Mouse (Mus musculus): Measurements from ENCODE around the gene Erc2. TPM values are rescaled to one million over a fixed set of nuclear protein-coding genes. Genes with fewer than 3 reads are reported as not detected.

The Erc2 gene
- total RNA-seq, 2 experiments from 2014 or later, result 211 to 222 TPM

DNA sequence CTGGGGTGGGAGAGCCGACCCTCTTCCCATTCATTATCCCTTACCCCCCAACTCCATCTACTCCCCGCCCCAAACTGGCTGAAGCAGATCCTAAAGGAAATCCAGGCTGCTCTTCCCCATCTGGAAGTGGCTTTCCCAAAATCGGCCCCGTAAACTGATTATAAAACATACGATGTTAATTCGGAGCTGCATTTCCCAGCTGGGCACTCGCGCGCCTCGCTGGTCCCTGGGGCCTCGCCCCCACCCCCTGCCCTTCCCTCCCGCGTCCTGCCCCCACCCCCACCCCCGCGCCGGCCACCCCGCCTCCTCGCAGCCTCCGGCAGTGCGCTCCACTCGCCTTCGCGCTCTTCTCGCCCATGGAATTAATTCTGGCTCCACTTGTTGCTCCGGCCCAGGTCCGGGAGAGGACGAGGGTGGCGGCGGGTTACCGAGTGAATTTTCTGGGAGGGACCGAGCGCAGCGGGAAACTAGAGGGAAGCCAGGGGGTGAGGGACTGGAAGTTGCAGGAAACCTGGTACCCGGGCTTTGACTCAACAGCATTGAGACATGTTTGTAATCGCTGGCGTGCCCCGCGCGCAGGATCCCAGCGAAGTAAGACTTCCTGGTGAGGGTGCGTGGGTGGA, 888.9 kb downstream of the Erc2 start:
- peak; percentile 39 for DNase-seq
- intact Hi-C loops (cut with DNase I), result loop anchor here (10.0 kb wide), 1 partner anchor 564 kb away; no protein-coding TSS in a partner anchor

DNA sequence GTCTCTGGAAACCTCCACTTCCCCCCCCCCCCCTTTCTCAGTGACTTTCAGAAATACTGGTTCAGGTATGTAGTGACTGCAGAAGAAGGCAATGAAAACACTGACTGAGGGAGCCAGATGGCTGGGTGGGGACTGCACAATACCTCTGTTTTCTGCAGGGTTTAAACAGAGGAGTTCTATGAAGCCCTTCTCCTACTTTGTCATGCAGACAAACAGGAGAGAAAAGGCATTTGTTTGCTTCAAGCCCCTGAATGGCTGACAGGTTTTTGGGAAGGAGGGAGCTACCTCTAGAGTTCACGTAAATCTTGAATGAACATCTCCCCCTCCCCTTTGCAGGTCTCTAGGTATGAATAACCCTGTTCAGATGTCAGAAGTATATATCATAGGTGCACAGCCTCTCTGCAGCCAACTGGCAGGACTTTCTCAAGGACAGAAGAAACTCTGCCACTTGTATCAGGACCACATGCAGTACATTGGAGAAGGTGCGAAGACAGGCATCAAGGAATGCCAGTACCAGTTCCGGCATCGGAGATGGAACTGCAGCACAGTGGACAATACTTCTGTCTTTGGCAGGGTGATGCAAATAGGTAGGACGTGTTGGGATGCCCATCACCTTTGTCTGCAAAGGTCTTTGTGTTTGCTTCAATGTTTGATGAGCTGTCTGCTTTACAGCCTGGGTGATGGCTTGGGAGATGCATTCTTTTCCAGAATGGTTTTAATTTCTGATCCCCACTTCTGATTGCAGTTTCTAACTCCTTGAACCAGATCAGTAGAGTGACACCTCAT, 890.8 kb downstream of the Erc2 start:
- intact Hi-C loops (cut with DNase I), result loop anchor here (10.0 kb wide), 1 partner anchor 562 kb away; no protein-coding TSS in a partner anchor
- DNase-seq, result no peak

DNA sequence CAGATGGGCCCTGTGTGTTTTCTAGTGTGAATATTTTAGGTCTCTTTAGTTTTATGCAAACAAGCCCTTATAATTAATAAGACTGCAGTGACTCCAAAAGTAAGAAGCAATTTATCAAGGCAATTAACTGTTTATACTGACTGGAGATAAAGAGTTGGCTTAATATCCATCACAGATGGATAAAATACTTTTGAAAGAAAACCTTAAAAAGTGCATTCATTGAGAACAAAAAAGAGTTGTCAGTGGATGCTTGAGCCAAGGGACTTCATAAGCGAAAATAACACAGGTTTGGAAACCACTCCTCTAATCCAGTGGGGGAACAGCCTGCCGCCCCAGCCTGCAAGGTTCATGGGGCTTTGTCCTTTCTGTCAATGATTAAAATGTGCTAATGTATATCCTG, 891.9 kb downstream of the Erc2 start:
- no peak for DNase-seq
- intact Hi-C loops (cut with DNase I), result loop anchor here (10.0 kb wide), 1 partner anchor 561 kb away; no protein-coding TSS in a partner anchor

DNA sequence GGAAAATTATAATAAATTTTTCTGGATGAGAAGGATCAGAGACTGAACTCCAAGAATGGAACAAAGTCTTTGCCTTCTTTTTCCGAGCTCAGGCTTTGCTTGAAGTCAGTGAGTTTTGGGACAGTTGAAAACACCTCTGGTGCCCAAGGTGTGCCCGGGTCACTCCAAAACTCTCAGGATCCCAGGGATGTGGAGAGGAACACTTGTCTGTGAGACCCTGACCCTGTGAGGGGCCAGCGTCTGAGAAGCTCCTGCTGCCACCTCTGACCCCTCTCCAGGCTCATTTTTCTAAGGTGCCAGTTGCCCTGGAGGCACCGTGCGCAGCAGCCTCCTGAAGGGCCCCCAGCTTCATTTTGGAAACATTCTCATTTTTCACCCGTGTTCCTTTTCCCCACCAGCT, 893.1 kb downstream of the Erc2 start:
- DNase-seq, result no peak
- intact Hi-C loops (cut with DNase I), result loop anchor here (10.0 kb wide), 1 partner anchor 559 kb away; no protein-coding TSS in a partner anchor

DNA sequence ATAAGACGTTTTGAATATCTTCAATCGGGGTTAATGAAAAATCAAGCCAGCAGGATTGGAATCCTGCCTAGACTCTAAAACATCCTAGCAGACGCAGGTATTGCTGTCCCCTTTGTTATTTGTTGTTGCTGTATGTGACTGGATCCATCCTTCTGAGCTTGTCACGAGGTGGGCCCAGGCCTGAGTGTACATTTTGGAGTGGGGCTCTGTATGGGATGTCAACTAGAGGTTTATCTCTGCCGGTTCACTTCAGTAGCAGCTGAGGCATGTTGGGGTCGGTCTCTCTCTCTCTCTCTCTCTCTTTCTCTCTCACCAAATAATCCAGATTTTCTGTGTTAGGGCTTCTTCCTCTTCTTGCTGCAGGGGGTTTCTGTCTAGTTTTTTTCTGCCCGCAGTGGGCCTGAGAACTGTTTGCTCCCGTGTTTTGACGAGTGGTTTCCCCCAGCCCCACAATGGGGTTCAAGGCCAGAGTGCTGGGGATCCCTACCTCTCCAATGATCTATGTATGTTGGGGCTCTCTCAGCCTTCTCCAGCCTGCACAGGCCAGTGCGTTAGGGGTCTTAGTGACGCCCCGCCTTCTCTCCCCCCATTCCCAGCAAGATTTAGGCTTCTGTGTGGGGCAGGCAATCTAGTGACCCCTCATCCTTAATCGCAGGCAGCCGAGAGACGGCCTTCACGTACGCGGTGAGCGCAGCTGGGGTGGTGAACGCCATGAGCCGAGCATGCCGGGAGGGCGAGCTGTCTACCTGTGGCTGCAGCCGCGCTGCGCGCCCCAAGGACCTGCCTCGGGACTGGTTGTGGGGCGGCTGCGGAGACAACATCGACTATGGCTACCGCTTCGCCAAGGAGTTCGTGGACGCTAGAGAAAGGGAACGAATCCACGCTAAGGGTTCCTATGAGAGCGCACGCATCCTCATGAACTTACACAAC, 895.7 kb downstream of the Erc2 start:
- intact Hi-C loops (cut with DNase I), result loop anchor here (10.0 kb wide), 1 partner anchor 557 kb away; no protein-coding TSS in a partner anchor
- no peak for DNase-seq

DNA sequence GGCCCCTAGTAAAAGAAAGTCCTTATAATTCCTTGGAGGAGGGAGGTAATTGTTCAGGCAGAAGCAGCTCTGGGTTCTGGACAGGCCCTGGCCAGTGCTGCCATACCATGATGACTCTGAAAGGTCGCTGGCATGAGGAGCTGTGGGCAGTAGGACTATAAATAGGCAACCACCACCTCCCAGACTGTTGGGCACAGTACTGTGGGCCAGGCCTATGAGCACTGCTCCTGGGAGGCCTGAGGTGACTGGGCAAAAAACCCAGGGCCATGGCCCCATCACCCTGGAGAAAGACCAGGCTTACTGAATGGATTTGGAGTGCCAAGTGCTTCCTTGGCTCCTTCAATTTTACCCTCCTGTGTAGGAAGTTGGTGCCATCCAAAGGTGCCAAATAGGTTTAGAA, 898.9 kb downstream of the Erc2 start:
- no peak for DNase-seq
- intact Hi-C loops (cut with DNase I), result no loop called here

DNA sequence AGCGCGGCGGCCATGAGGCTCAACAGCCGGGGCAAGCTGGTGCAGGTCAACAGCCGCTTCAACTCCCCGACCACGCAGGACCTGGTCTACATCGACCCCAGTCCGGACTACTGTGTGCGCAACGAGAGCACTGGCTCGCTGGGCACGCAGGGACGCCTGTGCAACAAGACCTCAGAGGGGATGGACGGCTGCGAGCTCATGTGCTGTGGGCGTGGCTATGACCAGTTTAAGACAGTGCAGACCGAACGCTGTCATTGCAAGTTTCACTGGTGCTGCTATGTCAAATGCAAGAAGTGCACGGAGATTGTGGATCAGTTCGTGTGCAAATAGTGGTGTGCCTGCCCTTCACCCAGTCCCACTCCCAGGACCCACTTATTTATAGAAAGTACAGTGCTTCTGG, 900.4 kb downstream of the Erc2 start:
- intact Hi-C loops (cut with DNase I), result no loop called here
- DNase-seq, result no peak

DNA sequence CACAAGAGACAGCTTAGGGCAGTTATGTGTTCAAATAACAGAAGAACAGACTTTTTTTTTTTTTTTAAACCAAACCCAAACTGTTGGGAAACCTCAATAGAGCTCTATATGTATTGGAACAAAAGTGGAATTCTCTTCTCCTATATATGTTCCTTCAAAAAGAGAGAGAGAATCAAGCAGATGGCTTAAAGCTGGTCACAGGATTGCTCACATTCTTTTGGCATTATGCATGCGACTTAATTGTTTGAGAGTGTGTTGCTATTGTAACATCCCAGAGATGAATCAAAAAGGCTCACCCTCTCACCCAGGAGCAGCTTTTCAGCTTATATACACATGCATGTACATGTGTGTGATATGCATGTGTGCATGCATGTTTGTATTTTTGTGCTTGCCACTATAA, 903.3 kb downstream of the Erc2 start:
- DNase-seq, result no peak
- intact Hi-C loops (cut with DNase I), result no loop called here

Other genes starting within 250 kb of the Erc2 start
- 10 to 100 TPM; 34.9 to 42.4 TPM for gene Fam208a, start 193.6 kb upstream of the Erc2 start, total RNA-seq (2021)
- gene Ccdc66, start 114.0 kb upstream of the Erc2 start, total RNA-seq (2021), result 10 to 100 TPM; 14.4 to 16.0 TPM

Data from left cerebral cortex, postnatal 4 days (tissue).